Mouse (Mus musculus) layer of hippocampus, postnatal 14 days (tissue): Measurements from ENCODE around the gene Pcnt. TPM values are rescaled to one million over a fixed set of nuclear protein-coding genes. Genes with fewer than 3 reads are reported as not detected.

ENCODE experiments used
- DNase-seq, 2 experiments: peaks; one replicate each; pipeline ENCODE4 v3.0.0; 2021 to 2022; ENCODE audit warnings: low spot score in 2 of 2, mixed read lengths in 1 of 2
- total RNA-seq, 2 experiments: library from RNA; stranded (reverse); gene quantifications; 2 replicates each; pipeline ENCODE4 v1.2.3; 2021

The Pcnt gene
- total RNA-seq, 2 experiments from 2014 or later = 14.6 to 18.6 TPM

GRCm38 (mm10) chr10:76416811-76417210 lies 25.8 kb downstream of the Pcnt start:
- DNase-seq = no peak

DNA sequence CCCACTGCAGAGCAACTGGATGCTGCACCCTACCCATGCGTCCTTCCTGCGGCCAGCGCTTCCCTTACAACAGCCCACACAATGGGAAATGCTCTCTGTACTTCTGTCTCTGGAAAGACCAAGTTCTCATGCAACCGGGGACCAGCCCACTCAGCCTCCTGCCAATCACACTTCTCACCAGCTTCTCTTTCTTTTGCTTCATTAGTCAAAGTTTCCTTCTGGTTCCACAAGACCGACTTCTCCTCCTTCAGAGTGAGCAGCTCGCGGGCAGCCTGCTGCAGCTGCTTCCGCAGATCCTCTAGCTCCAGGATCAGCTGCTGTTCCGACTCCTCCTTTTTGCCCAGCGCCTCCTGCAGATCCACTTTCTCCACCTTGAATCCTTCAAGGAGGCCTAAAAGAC lies 34.1 kb downstream of the Pcnt start:
- DNase-seq = peak in 1 of 2 experiments; percentile 15

DNA sequence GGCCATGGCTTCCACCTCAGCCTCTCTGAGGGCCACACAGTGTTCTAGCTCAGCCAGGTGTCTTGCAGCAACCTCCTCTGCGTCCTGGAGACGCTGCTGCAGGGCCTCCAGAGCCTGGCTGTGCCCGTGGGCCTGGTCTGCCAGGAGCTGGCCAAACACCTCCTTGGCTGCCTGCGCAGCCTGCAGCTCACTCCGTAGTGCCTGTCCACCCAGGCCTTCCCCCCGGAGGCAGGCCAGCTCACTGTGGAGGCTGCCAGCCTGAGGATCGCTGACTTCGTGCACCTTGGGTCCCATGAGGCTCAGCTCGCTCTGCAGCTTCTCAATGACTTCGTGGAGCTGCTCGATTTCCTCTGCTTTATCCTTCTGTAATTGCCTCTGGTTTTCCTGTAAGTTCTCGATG lies 50.0 kb downstream of the Pcnt start:
- no peak for DNase-seq

DNA sequence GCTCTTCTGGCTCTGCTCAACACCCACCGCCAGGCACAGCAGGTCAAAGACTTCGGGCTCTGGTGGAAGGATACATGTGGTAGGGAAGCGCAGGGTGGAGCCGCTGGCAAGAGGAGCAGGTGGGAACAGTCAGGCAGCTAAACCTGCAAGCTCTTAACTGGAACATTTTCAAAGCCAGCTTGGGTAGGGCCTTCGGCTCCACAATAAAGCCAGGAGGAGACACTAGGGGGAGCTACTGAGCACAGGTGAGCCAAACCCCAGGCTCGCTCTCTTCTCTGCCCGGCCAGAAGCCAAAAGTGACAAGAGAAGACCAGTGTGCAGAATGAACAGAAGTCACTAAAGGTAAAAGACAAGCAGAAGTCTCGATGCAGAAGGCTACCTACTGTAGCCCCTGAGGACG lies 50.8 kb downstream of the Pcnt start:
- DNase-seq = no peak

DNA sequence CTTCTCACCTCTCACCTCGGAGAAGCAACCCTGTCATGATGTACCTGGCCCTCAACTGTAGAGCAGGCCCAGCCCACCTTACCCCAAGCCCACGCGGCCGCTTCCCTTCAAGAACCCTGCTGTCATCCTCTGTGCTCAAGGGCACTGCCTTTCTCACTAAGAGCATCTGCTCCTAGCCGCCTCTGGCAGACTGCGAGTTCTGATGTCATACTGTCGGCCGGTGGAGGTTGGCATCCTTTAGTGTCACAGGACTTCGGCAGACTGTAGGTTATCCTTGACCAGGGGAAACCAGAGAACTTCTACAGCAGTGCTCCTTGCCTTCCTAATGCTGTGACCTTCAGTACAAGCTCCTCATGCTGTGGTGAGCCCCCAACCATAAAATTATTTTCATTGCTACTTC lies 51.4 kb downstream of the Pcnt start:
- no peak for DNase-seq

- no peak for DNase-seq
Measured at GRCm38 (mm10) chr10:76374981-76375380, 67.6 kb downstream of the Pcnt start.

- DNase-seq = no peak
Measured at GRCm38 (mm10) chr10:76371736-76372135, 70.8 kb downstream of the Pcnt start.

DNA sequence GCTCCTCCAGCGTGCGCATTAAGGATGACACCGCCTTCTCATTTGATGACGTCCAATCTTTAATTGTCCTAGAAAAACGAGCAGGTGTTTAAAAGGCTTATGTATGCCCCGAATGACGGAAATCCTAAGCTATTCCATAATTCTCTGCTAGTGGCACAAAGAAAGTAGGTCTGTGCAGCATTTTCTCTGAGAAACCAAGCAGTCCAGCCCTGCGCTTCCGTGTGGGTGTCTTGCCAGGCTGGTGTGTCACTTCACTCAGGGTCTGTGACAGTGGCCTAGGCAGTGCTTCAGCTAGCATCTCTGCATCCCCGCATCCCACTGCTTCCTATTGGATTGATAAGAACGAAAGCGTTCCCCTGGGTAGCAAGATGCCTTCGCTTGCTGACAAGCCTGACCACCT lies 73.8 kb downstream of the Pcnt start:
- DNase-seq = no peak

DNA sequence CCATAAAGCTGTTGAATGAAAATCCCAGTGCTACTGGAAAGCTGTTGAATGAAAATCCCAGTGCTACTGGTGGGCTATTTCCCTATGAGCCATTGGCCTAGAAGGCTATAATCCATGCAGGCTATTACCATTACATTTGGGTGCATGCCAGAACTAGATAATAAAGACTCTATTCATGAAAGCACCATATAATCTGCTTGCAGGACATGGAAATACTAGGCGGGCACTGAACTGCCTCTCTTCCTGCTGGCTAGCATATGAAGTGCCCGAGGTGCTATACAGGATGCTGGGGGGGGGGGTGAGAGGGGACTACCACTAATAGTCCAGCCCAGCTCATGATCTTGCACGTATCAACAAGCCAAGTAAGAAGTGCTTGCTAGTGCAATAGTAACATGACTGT lies 79.4 kb downstream of the Pcnt start:
- DNase-seq = no peak

DNA sequence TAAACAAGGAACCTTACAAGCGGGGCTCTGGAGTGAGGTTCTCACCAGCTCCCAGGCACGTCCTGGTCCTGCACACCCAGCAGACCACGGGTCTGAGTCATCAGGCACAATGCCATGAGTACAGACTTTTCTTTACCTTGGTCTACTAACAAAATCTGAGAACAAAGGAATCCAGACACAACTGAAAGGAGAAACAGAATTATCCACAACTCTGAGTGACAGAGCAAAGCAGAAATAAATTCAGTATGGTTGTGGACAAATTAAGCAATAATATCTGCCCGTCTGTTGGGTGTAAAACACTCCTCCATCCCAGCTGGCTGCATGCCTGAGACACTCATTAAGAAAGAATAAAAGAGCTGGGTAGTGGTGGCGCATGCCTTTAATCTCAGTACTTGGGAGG lies 84.1 kb downstream of the Pcnt start:
- peak in 1 of 2 experiments; percentile 51 for DNase-seq

DNA sequence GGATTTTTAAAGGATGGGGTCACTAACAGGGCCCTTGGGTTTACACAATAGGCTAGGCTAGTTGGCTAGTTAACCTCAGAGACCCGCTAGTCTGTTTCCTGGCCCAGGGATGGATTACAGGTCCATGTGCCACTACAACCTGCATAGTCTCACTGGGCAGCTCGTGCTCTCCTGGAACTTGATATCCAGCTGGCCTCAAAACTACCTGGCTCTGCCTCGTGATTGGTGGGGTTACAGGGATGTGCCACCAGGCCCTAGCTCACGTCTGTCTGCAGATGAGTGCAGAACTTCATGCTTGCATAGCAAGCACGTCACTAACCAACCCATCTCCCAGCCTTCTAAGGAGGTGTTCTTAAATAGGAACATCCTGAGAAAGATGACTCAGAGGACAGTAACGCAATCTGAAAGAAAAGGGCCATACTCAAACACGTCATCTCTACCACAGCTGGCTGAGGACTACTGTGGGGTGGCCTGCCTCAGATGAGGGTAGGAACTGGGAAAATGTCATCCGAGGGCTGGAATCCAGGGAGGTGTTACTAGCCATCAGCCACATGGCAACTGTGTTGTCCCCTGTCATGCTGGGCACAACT lies 85.2 kb downstream of the Pcnt start:
- DNase-seq = no peak

DNA sequence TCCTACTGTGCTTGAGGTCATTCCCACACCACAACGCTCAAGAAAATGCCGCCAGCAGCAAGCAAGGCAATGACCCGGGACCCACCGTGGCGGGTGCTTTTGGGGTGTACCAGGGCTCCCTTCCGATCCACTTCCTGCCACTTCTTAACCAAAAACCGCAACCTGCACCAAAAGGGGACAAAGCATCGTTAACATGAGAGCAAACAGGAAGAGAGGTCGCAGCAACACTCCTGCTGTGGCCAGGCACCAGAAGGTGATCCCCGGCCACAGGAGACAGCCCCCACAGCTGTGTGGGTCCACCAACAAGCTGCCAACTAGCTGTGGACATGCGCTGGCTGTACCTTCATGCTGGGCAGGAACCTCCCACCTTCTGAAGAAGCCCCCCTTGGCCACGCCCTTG lies 87.6 kb downstream of the Pcnt start:
- no peak for DNase-seq

GRCm38 (mm10) chr10:76353986-76354385 lies 88.6 kb downstream of the Pcnt start:
- DNase-seq = no peak

DNA sequence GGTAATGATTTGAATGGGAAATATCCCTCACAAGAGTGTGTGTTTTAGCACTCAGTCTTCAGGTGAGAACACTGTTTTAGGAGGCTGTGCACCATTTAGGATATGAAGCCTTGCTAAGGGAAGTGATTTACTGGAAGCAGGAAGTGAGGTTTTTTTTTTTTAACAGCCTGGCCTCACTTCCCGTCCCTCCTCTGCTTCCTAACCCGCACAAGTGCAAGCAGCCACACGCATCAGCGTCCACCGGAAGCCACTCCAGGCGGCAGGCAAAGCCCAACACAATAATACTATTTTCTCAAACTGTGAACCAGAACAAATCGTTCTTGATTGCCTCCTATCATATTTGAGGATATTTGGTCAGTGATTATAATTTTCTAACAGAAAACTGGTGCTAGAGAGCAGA lies 90.6 kb downstream of the Pcnt start:
- DNase-seq = no peak

GRCm38 (mm10) chr10:76346589-76346988 lies 96.0 kb downstream of the Pcnt start:
- peak; percentile 42 to 54 for DNase-seq

GRCm38 (mm10) chr10:76346043-76346491 lies 96.5 kb downstream of the Pcnt start:
- no peak for DNase-seq

DNA sequence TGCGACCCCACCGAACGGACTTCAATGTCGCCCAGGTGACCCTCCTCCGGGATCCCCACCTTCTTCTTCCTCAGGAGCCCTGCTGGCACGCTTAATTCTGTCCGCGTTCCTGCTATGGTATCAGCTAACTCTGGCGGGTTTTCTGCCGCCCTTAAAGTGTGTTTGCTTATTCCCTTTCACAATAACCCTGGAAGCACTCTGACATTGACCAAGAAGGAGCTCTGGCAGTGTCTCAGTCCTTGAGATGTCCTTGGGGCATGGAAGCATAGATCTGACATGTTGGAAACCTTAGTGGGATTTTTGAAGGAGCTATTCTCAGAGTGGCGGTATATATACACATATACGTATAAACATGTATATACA lies 97.1 kb downstream of the Pcnt start:
- no peak for DNase-seq

DNA sequence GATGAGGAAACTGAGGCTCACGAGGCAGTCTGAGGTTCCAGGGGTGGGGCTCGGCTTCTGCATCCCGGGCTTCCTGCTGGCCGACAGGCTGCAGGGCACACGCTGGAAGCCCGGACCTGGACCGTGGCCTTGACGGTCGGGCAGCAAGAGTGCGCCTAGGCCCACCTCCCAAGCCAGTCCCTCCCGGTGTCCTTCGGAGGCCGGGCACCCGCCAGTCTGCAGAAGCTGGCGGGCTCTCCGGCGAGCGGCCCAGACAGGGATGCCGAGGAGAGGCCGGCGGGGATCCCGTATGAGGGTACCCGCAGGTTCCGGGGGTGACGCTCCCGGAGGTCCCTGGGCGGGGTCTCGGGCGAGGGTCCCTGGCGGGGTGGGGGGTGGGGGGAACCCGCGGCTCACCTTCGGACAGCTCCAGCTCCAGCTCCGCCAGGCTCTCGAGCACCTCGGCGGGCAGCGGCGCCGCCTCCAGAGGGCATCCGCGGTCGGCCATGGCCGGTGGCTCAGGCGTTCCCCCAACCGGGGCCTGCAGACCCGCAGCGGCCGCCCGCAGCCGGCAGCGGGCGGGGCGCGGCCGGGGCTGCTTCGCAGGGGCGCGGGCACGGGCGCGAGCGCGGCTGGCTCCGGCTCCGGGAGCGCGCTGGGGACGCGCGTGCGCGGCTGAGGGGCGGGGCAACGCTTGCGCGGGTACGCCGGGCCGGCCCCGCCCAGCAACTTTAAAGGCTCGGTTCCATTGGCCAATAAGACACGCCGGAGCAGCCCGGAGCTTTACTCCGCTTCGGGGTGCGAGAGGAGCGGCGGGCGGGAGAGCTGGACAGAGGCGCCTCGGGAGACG lies 97.7 kb downstream of the Pcnt start, which contains the start of gene Dip2a:
Gene Dip2a, minus strand, starts transcription at position 581 of the 829 bp plus-strand sequence.
- peak; percentile 91 to 95 for DNase-seq

DNA sequence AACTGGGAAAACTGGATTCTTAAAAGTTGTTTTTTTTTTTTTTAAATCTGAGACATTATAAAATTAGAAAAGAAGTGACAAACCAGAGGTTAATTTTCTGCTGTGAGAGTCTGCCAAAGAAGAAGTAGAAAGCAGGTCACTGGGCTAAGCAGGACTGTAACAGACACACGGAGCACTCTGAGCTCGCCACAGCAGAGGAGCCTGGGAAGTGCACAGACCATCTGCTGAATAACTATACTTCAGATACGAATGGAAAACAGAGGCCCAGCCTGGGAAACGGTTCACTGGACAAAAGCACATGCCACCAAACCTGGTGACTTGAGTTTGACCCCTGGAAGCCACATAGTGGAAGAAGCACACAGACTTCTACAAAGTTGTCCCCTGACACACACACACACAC lies 108.2 kb downstream of the Pcnt start:
- DNase-seq = no peak

DNA sequence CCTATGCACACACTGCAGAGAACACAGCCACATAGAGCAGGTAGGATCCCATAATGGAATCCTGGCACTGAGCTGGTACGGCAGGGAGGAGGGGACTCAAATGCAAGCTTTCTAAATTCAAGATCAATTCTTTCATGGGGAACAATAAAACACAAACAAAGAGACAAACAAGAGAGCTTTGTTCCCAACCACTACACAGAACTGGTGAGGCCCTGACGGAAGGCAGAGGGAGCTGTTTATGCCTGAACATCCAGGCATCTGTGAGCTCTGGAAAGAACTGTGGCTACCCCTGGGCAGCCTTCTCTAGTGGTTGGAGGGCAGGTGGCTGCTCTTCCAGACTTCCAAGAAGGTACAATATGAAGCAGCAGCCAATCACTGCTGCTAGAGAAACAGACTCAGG lies 110.5 kb downstream of the Pcnt start:
- no peak for DNase-seq

DNA sequence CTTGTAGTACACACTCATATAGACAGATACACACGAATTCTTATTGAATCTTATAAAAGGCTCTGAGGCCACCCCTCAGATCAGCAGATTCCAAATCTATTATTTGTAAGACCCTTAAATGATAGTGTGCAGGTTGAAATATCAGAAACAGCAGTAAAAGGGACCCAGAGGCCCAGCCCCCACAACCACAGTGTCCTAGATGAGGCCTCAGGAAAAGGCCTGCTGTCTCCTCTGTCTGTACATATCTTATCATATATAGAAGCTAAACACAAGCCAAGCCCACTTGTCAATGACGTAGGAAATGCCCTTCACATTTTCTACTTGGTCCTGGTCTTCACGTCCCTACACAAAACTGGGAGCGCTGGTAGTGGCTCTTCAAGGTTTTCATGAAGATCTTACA lies 113.5 kb downstream of the Pcnt start:
- DNase-seq = no peak

DNA sequence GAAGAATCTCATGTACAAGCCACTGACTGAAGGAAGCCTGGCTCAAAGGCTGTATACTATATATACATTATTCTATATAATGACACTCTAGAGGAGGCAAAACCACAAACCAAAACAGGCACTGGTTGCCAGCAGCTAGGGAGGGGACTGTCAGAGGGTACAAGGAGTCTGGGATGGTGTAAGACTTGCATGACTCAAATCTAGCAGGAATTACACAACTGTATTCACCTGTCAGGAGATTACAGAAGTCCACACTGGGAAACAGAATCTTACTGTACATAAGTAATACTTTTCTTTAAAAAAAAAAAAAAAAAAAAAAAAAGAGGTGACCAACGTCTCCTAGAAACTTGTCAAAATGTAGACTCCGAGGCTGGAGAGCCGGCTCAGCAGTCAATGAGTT lies 114.0 kb downstream of the Pcnt start:
- no peak for DNase-seq
